Mouse (Mus musculus): ENCODE measurements around the gene Thoc5.

DNA sequence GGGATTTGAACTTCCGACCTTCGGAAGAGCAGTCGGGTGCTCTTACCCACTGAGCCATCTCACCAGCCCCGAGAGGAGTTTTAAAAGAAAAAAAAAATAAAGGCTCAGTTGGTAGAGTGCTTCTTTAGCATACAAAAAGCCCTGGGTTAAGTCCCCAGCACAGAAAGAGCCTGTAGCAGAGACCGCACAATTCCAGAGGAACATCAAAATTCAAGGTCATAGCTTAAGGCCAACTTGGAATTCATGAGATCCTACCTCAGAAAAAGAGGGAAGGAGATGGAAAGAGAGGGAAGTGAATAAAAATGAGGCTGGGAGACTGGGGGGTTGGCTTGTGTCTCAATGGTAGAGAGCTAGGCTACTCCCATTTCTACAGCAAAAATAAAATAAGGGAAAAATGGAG, 40.9 kb upstream of the Thoc5 start:
- no peak for TF ChIP-seq CTCF (IDR thresholded peaks at IDR 0.05; ENCODE audit: insufficient read depth, low read depth, low read length)
- no peak for TF ChIP-seq POLR2A (IDR thresholded peaks at IDR 0.05; ENCODE audit: insufficient read depth, low read depth, low read length)

Measured in olfactory bulb, adult 2 months (tissue).